Mouse (Mus musculus): ENCODE data around the gene AC124108.1.
"Not testable (repeated sequence)": the region's sequence is repeated elsewhere in the genome, so short reads cannot be mapped to it uniquely, and the experiment has no call there.

Gene AC124108.1

GRCm38 (mm10) chr1:132191093-132191785, at the start of gene AC124108.1, which contains the start of gene Lemd1:
Gene AC124108.1, plus strand, starts transcription at chr1:132191457.
Gene Lemd1, plus strand, starts transcription at chr1:132191431.
- no peak for DNase-seq (ENCODE audit: low spot score in 2 of 2)

DNA sequence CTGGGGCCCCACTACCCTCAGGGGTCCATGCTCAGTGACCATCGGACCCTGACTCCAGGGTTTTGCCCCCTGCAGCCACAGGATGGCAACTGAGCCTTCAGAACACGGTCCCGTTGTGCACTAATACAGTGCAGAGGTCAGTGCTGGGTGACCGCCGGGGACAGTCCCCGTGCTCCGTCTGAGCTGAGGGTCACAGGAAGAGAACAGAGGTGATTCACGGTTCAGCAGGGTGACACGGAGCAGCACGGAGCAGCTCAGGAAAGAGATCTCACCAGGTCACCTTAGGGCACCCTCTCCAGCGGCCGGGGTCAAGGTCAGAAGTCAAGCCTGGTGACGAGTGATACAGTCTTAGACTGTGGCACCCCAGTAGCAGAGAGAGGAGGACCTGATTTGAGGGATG, 49.5 kb upstream of the AC124108.1 start:
- no peak for DNase-seq (ENCODE audit: low spot score in 2 of 2)

DNA sequence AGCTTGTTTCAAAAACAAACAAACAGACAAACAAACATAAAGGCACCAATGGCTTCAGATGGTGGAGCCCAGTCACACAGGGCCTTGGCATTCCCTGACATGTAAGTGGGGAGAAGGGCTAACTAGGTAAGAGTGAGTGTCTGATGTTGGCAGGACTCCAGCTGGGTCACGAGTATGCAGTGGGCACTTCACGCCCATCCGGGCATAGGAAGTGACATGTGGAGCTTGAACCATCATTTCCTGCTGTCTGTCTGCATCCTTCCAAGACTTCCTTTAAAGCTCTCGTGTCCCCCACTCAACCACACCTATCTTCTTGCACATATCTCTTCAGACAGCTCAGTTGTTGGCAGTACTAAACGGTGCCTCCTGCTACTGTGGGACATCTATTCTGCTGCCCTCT, 48.2 kb upstream of the AC124108.1 start:
- no peak for DNase-seq (ENCODE audit: low spot score in 2 of 2)

DNA sequence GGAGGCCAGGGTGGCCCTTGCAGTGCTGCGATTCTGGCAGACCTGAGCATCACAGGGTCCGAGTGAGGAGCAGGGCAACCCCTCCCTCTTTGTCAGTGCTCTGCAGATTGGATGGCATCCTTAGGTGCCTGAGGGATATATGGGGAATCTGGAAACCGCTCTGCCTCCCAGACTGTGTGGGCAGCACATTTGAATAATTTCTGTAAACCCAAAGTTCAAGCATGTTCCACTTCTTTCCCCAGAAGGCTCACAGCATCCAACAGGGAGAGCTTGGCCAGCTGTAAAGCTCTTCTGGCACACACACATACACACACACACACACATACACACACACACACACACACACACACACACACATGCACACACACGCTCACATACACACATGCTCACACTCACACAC, 47.5 kb upstream of the AC124108.1 start:
- DNase-seq (ENCODE audit: low spot score in 2 of 2) = no peak

DNA sequence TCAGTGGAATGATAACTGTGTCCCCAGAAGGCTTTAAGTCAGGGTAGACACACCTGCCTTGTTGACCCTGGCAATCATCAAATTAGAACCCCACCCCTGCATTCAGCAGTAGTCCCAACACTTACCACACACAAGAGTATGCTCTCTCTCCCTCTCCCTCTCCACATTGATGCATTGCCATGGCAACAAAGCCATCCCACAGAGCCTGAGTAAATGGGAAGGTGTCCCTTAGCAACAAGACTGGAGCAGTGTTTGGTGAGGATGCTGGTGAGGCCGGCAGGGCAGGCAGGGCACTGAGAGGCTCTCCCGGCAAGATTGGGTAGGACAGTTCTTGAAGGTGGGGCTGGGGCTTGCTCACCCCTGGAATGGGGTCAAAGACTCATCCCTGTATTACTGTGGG, 47.0 kb upstream of the AC124108.1 start:
- DNase-seq (ENCODE audit: low spot score in 2 of 2) = no peak

GRCm38 (mm10) chr1:132144837-132145236, 46.4 kb upstream of the AC124108.1 start:
- DNase-seq (ENCODE audit: low spot score in 2 of 2) = no peak

DNA sequence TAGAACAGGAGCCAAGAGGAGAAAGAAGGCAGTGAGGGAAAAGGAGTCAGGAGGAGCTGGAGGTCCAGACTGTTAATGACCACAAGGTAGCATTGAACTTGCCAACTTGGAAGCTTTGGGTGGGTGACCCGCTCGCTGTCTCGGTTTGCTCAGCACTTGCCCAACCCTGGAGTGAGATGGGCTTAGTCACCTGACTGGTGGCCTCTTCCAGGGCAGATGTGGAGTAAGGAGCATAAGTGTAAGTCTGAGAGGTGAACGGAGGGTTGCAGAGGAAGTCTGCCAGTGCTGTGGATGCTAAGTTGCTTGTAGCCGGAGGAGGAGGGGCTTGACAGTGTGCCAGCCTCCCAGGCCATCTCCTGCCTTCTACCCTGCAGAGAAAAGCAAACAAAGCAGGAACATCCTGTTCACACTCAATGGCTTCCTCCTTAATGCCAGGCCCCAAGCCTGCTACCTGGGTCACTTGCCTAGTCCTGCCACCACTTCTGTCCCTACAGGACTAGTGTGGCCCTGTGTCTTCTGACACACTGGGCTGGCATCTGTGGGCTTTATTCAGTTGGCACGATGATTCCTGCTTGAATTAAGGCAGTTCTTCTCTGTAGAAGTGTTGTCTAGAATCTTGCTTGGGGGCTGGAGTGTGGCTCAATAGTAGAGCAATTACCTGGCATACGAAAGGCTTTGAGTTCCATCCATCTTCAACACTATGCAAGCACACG, 45.1 kb upstream of the AC124108.1 start:
- DNase-seq (ENCODE audit: low spot score in 2 of 2) = no peak

DNA sequence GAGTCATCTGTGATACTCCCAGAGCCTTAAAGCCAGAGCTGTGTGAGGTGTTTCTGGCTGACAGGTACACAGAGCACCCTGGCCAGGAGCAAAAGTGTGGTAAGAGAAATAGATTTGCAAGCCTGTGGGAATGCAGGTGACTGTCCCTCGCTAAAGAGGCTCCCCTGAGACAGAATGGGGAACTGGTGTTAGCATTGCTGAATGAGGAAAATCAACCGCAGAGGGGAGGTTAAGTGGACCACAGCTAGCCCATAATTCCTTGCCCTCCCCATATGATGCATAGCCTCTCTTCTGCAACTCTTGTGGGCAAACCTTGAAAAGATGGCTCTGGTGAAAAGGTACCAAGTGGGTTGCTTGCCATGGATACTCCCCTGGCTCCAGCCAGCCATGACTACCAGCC, 41.8 kb upstream of the AC124108.1 start:
- DNase-seq (ENCODE audit: low spot score in 2 of 2) = no peak

GRCm38 (mm10) chr1:132150171-132150570, 41.1 kb upstream of the AC124108.1 start:
- DNase-seq (ENCODE audit: low spot score in 2 of 2) = peak; percentile 60 to 71

DNA sequence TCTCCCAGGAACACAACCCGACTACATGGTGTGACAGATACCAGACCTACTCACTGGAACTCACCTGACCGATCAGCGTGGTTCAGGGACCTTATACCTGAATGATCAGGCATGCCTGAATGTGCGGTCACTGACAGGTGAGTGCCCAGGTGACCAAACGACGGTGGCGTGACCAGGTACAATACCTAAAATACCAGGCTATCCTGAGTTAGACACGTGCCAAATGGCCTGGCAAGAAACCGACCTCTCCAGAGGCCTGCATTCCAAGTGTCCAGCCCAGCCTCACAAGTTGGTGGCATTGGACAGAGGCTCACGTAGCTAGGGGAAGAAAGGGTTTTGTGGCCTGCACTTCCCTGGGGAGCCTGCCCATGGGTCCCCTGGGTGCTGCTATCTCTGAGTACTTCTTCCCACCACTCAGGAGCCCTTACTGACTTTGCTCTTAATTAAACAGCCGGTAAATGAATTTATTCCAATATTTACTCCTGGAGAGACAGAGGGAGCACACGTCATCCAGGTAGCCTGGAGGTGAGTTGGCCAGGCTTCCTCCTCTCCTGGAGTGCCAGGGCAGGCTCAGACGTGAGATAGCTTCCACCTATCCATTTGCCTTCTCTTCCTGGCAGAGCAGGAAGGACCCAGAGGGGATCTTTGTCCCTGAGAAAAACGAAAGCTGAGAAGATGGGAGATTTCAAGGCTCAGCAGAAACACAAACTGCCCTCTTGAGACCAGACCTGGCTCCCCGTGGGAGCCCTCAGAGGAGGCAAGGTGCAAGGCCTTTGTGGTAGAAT, 40.2 kb upstream of the AC124108.1 start:
- DNase-seq (ENCODE audit: low spot score in 2 of 2) = no peak

GRCm38 (mm10) chr1:132151908-132152307, 39.3 kb upstream of the AC124108.1 start:
- DNase-seq (ENCODE audit: low spot score in 2 of 2) = no peak

- DNase-seq (ENCODE audit: low spot score in 2 of 2) = no peak
Observed at GRCm38 (mm10) chr1:132153086-132153690, 38.1 kb upstream of the AC124108.1 start.

DNA sequence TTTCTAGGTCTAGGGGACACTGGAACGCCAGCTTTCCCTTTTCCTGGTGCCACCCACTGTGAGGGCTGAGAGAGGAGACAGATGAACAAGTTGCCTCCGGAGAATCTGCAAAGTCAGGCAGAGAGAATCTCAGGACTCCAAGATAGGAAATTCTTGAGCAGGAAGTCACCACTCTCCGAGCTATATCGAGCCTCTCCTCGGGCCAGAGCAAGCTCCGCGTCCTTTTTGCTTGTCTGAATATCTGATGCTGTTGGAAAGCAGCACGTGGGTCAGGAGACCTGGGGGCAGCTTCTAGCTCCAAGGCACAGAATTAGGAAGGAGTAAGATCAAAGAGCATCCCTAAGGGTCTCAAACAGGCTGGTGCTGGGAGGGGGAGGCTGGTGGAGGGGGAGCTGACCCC, 37.6 kb upstream of the AC124108.1 start:
- DNase-seq (ENCODE audit: low spot score in 2 of 2) = no peak

- DNase-seq (ENCODE audit: low spot score in 2 of 2) = peak; percentile 70 to 81
Observed at GRCm38 (mm10) chr1:132155737-132156136, 35.5 kb upstream of the AC124108.1 start.

DNA sequence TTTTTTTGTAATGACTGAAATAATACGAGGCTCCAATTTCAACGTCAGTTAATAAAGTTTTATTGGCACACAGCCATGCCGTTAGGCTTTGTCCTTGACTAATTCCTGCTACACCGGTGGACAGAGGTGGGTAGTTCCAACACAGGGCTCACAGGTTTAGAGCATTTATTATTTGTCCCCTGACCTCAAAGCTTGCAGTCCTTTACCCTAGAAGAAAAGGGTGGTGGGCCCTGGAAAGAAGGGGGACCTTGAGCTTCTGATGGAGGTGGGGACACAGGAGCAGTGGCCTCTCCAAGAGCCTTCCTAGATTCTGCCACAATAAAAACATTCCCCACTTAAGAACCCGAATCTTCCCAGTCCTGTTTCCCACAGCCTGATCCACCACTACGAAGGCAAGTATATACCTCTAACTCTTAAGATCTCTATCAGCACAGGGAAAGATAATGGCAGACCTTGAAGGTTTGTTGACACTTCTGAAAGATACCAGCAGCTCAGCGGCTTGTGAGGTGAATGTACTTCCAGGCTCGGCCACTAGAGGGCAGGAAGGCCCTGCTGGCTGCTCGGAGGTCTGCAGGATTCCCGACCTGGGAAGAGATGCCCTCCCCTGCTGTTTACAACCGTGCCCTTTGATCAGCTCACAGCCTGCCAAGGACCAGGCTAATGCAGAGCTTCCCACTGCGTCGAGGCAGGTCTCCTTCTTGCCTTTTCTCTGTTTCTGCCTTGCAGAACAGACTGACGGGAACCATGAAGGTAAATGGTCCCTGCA, 34.1 kb upstream of the AC124108.1 start:
- peak; percentile 74 to 84 for DNase-seq (ENCODE audit: low spot score in 2 of 2)

DNA sequence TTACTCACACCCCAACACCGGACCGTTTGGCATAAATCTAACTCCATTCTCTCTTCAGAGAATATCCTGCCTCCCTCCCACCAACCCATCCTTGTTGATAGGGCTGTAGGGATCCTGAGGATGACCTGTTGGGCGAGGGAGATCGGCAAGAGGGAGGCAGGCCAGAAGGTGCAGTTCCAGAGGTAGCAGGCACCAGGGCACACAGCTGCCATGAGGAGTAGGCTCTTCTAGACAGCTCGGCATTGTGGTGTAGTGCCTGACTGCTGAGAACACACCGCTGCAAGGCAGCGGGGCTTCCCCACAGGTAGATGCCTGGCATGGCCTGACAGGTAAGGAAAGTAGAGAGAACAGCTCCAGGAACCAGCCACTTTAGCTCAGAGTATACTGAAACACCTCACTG, 33.4 kb upstream of the AC124108.1 start:
- DNase-seq (ENCODE audit: low spot score in 2 of 2) = no peak

DNA sequence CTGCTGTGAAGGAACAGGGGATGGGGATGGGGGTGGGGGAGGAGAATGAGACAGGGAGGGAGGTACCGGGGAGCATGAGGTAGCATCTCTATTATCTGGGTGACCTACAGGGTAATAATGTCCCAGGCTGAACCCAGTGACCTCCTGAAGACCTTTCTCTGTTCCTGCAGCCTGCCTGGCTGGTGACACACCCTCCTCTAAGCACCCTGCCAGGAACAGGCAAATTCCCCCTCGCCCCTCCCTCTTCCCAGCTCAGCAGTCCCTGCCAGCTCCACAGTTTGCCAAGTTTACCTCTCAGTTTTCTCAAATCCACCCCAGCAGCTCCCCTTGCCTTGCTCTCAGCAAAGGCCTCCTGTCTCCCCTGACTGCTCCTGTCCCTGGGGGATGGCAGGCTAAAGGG, 32.5 kb upstream of the AC124108.1 start:
- DNase-seq (ENCODE audit: low spot score in 2 of 2) = no peak

DNA sequence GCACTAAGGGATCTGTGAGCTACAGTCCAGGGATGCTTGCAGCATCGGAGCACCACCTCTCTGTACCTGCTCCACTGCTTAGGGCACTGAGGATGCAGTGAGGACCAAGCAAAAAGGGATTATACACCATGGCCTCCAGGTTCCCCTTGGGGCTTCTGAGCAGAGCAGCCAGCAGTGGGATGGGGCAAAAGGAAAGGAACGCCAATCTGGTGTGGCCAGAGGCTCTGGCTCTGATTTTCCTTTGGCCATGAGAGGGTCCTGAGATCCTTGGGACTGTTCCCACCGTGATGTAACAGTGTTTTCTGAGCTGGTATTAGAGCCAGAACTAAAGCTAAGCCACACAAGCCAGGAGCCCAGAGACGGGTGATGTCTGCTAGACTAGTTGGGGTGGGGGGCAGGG, 31.6 kb upstream of the AC124108.1 start:
- DNase-seq (ENCODE audit: low spot score in 2 of 2) = no peak

- DNase-seq (ENCODE audit: low spot score in 2 of 2) = no peak
Observed at GRCm38 (mm10) chr1:132161211-132161880, 29.9 kb upstream of the AC124108.1 start.

DNA sequence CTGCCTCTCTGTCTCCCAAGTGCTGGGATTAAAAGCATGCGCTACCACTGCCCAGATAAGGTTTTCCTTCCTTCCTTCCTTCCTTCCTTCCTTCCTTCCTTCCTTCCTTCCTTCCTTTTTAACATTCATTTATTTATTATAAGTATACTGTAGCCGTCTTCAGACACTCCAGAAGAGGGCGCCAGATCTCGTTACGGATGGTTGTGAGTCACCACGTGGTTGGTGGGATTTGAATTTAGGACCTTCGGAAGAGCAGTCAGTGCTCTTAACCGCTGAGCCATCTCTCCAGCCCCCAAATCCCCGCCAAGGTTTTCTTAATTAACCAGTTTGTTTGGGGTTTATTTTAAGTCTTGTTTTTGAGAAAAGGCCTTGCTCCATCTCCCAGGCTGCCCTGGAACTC, 28.6 kb upstream of the AC124108.1 start:
- DNase-seq (ENCODE audit: low spot score in 2 of 2) = not testable (repeated sequence)
